Comparison of ENCODE assay signal across 19 mouse cellular contexts in the genomic region with DNA sequence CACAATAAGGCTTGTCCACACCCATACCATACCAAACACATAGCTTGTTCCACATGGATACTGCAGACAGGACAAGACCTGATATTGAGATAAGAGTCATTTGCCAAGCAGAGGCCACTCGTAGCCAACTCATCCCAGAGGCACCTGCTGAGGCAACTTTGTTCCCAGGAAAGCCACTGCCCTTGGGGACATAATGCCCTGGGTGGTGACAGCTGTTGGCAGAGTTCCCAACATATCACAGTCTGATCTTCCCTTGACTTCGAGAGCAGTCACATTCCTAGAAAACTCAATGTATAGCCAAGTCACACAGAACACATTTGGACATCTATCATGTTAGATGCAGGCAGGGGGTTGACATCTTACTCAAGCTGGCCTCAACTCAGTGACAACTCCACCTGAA.
"Had no signal": no experiment of that assay in that cellular context is flagged by ENCODE, and none has a peak within 500 bp of the region (broad histone marks: within the 10 kb centered on the region; RNA-seq: fewer than 3 reads in every experiment).

No protein-coding gene starts in this region.

- H3K4me3 ChIP-seq: kidney, embryonic 15.5 days; limb, embryonic 12.5 days; limb, embryonic 15.5 days; midbrain, embryonic 12.5 days; midbrain, embryonic 15.5 days; neural tube, embryonic 12.5 days; neural tube, embryonic 15.5 days; stomach, embryonic 15.5 days had no signal

- H3K36me3 ChIP-seq: kidney, embryonic 15.5 days; limb, embryonic 12.5 days; limb, embryonic 15.5 days; midbrain, embryonic 12.5 days; midbrain, embryonic 15.5 days; neural tube, embryonic 12.5 days; neural tube, embryonic 15.5 days; stomach, embryonic 15.5 days had no signal

- DNase-seq: kidney, adult 8-10 months; kidney, postnatal 10 days; left cerebral cortex, postnatal 4 days; lung, adult 18-20 months; retina, postnatal 1 day; right cerebral cortex, postnatal 25 days; spleen, adult 18-20 months; thymus, adult 18-20 months; thymus, postnatal 36 days had no signal

- H3K9me3 ChIP-seq: kidney, embryonic 15.5 days; limb, embryonic 12.5 days; limb, embryonic 15.5 days; midbrain, embryonic 12.5 days; midbrain, embryonic 15.5 days; neural tube, embryonic 12.5 days; neural tube, embryonic 15.5 days; stomach, embryonic 15.5 days had no signal

- H3K27me3 ChIP-seq: limb, embryonic 12.5 days; limb, embryonic 15.5 days; midbrain, embryonic 15.5 days; neural tube, embryonic 15.5 days; stomach, embryonic 15.5 days had no signal

- ATAC-seq: midbrain, embryonic 15.5 days had no signal

- H3K9ac ChIP-seq: kidney, embryonic 15.5 days; limb, embryonic 12.5 days; limb, embryonic 15.5 days; liver, embryonic 14.5 days; midbrain, embryonic 12.5 days; midbrain, embryonic 15.5 days; neural tube, embryonic 12.5 days; neural tube, embryonic 15.5 days; stomach, embryonic 15.5 days had no signal

- H3K4me2 ChIP-seq: kidney, embryonic 15.5 days; limb, embryonic 12.5 days; limb, embryonic 15.5 days; midbrain, embryonic 12.5 days; midbrain, embryonic 15.5 days; neural tube, embryonic 12.5 days; neural tube, embryonic 15.5 days; stomach, embryonic 15.5 days had no signal

- H3K27ac ChIP-seq: kidney, embryonic 15.5 days; limb, embryonic 12.5 days; liver, embryonic 14.5 days; macrophage; midbrain, embryonic 12.5 days; midbrain, embryonic 15.5 days; neural tube, embryonic 12.5 days; neural tube, embryonic 15.5 days; stomach, embryonic 15.5 days had no signal
